Mouse (Mus musculus): Measurements from ENCODE around the gene Scel. TPM values are rescaled to one million over a fixed set of nuclear protein-coding genes. Genes with fewer than 3 reads are reported as not detected.

The Scel gene
- polyA plus RNA-seq, 1 experiment = not detected

GRCm38 (mm10) chr14:103545734-103546133 lies 32.6 kb downstream of the Scel start:
- no peak for TF ChIP-seq GATA1 (IDR thresholded peaks at IDR 0.05; ENCODE audit: low read length)

GRCm38 (mm10) chr14:103546246-103546645 lies 33.1 kb downstream of the Scel start:
- TF ChIP-seq GATA1 (IDR thresholded peaks at IDR 0.05; ENCODE audit: low read length) = no peak

GRCm38 (mm10) chr14:103548220-103548619 lies 35.1 kb downstream of the Scel start:
- TF ChIP-seq GATA1 (IDR thresholded peaks at IDR 0.05; ENCODE audit: low read length) = no peak

GRCm38 (mm10) chr14:103550480-103550879 lies 37.3 kb downstream of the Scel start:
- no peak for TF ChIP-seq GATA1 (IDR thresholded peaks at IDR 0.05; ENCODE audit: low read length)

- no peak for TF ChIP-seq GATA1 (IDR thresholded peaks at IDR 0.05; ENCODE audit: low read length)
Observed at GRCm38 (mm10) chr14:103550921-103551320, 37.8 kb downstream of the Scel start.

GRCm38 (mm10) chr14:103551921-103552320 lies 38.8 kb downstream of the Scel start:
- TF ChIP-seq GATA1 (IDR thresholded peaks at IDR 0.05; ENCODE audit: low read length) = no peak

GRCm38 (mm10) chr14:103552379-103552778 lies 39.2 kb downstream of the Scel start:
- TF ChIP-seq GATA1 (IDR thresholded peaks at IDR 0.05; ENCODE audit: low read length) = no peak

- no peak for TF ChIP-seq GATA1 (IDR thresholded peaks at IDR 0.05; ENCODE audit: low read length)
Observed at GRCm38 (mm10) chr14:103556609-103557008, 43.5 kb downstream of the Scel start.

GRCm38 (mm10) chr14:103561383-103562096 lies 48.4 kb downstream of the Scel start:
- TF ChIP-seq GATA1 (IDR thresholded peaks at IDR 0.05; ENCODE audit: low read length) = no peak

GRCm38 (mm10) chr14:103567957-103568356 lies 54.8 kb downstream of the Scel start:
- no peak for TF ChIP-seq GATA1 (IDR thresholded peaks at IDR 0.05; ENCODE audit: low read length)

- TF ChIP-seq GATA1 (IDR thresholded peaks at IDR 0.05; ENCODE audit: low read length) = no peak
Observed at GRCm38 (mm10) chr14:103568433-103568832, 55.3 kb downstream of the Scel start.

GRCm38 (mm10) chr14:103571598-103572320 lies 58.6 kb downstream of the Scel start:
- no peak for TF ChIP-seq GATA1 (IDR thresholded peaks at IDR 0.05; ENCODE audit: low read length)

GRCm38 (mm10) chr14:103575854-103576253 lies 62.7 kb downstream of the Scel start:
- no peak for TF ChIP-seq GATA1 (IDR thresholded peaks at IDR 0.05; ENCODE audit: low read length)

GRCm38 (mm10) chr14:103577011-103577410 lies 63.9 kb downstream of the Scel start:
- no peak for TF ChIP-seq GATA1 (IDR thresholded peaks at IDR 0.05; ENCODE audit: low read length)

GRCm38 (mm10) chr14:103586662-103587061 lies 73.5 kb downstream of the Scel start:
- no peak for TF ChIP-seq GATA1 (IDR thresholded peaks at IDR 0.05; ENCODE audit: low read length)

GRCm38 (mm10) chr14:103587208-103587900 lies 74.2 kb downstream of the Scel start:
- TF ChIP-seq GATA1 (IDR thresholded peaks at IDR 0.05; ENCODE audit: low read length) = no peak
